Mouse (Mus musculus) cerebellum, adult 2 months (tissue): Measurements from ENCODE around the gene Ybx2.

Experiments
- CTCF ChIP-seq: fragments of 200-500 bp; IDR thresholded peaks from 2 replicates; pipeline ENCODE4 v1.5.1; 2011; ENCODE audit warnings: low read depth, mild to moderate bottlenecking, control low read depth, low read length, moderate library complexity, borderline replicate concordance; ENCODE audit not compliant: insufficient read depth
- POLR2A ChIP-seq: fragments of 200-500 bp; IDR thresholded peaks from 2 replicates; pipeline ENCODE4 v1.6.1; 2011; ENCODE audit warnings: low read length, control low read depth, borderline replicate concordance; ENCODE audit not compliant: insufficient read depth

GRCm38 (mm10) chr11:69983377-69983776 is 47.8 kb downstream of the Ybx2 start:
- TF ChIP-seq CTCF (no peak), POLR2A (no peak)
